Mouse (Mus musculus): ENCODE data around the gene Tdgf1. TPM values are rescaled to one million over a fixed set of nuclear protein-coding genes. Genes with fewer than 3 reads are reported as not detected.

Gene Tdgf1
- polyA plus RNA-seq, 1 experiment, result 0.08 TPM

DNA sequence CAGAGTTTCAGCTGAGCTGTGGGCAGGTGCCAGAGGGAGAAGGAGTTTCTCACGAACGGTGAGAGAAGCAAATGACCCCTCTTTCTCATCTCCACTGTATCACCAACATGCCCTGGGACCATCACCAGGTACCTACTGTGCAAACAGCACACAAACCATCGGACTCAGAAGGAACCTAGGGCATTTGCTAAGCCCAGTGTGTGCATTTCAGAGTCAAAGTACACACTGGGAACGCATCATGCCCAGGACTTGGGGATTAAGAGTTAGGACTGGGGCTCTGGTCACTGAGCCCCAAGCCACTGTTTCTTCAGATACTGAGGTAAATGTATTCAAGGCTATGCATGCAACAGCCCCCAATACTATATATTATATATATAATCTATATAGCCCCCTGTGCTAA, 41.4 kb upstream of the Tdgf1 start:
- no peak overlapping the region for H3K4me3 ChIP-seq (ENCODE audit: extremely low read depth, insufficient read depth, insufficient read length)
- WGBS, result 91% methylated on average over 4 of the region's 4 CpGs
- no peak for DNase-seq (ENCODE audit: low read depth in 1 of 2, low spot score in 2 of 2)
- TF ChIP-seq POLR2A (IDR thresholded peaks at IDR 0.05; ENCODE audit: low read depth, low read length) (no peak), CTCF (IDR thresholded peaks at IDR 0.05; ENCODE audit: extremely low read depth, insufficient read depth, insufficient read length, insufficient replicate concordance) (no peak)
- H3K36me3 ChIP-seq (ENCODE audit: control insufficient read depth, insufficient read depth, low read length), result no peaks in the 10 kb centered on the region
- no peak overlapping the region for H3K27ac ChIP-seq (ENCODE audit: insufficient read depth, low read length)
- no peaks in the 10 kb centered on the region for H3K4me1 ChIP-seq (ENCODE audit: control insufficient read depth, insufficient read depth, insufficient read length)
- H3K27me3 ChIP-seq (ENCODE audit: control insufficient read depth, insufficient read depth, low read length), result no peaks in the 10 kb centered on the region

DNA sequence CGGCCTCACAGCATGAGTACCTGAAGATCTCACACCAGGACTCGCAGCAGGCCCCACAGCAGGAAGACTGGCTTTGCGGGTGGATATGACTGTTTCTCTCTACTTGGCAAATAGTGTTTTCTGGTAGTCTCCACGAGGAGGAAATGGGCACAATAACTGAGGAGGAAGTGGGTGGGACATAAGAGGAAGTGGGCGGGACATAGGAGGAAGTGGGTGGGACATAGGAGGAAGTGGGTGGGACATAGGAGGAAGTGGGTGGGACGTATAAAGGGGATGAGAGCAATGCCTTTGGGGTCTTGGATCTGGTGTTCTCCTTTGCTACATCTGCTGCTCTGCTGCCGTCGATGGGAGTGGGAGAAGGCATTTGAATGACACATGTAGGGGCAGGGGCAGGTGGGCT, 40.0 kb upstream of the Tdgf1 start:
- no peaks in the 10 kb centered on the region for H3K4me1 ChIP-seq (ENCODE audit: control insufficient read depth, insufficient read depth, insufficient read length)
- H3K4me3 ChIP-seq (ENCODE audit: extremely low read depth, insufficient read depth, insufficient read length), result no peak overlapping the region
- 81% methylated on average over 8 of the region's 8 CpGs for WGBS
- no peak for TF ChIP-seq CTCF (IDR thresholded peaks at IDR 0.05; ENCODE audit: extremely low read depth, insufficient read depth, insufficient read length, insufficient replicate concordance)
- TF ChIP-seq POLR2A (IDR thresholded peaks at IDR 0.05; ENCODE audit: low read depth, low read length), result no peak
- no peak overlapping the region for H3K27ac ChIP-seq (ENCODE audit: insufficient read depth, low read length)
- no peaks in the 10 kb centered on the region for H3K27me3 ChIP-seq (ENCODE audit: control insufficient read depth, insufficient read depth, low read length)
- DNase-seq (ENCODE audit: low read depth in 1 of 2, low spot score in 2 of 2), result no peak
- no peaks in the 10 kb centered on the region for H3K36me3 ChIP-seq (ENCODE audit: control insufficient read depth, insufficient read depth, low read length)

DNA sequence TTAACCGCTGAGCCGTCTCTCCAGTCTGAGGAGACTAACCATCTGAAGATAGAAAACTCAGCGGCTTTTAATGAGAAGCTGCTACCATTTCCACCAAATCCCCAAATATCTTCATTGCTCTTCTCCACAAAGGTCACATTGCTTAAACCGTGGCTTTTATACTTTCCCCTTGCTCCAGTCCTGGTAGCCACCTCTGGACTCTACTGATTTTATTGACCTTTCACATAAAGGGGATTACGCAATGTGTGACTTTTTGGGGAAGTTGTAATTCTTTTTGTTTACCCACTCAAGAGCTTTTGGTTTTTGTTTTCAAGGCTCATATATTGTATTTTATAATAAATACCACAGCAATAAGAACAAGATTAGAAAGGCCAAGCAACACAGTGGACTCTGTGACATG, 39.6 kb upstream of the Tdgf1 start:
- H3K27me3 ChIP-seq (ENCODE audit: control insufficient read depth, insufficient read depth, low read length), result no peaks in the 10 kb centered on the region
- H3K4me3 ChIP-seq (ENCODE audit: extremely low read depth, insufficient read depth, insufficient read length), result no peak overlapping the region
- 93% methylated on average over 5 of the region's 5 CpGs for WGBS
- no peaks in the 10 kb centered on the region for H3K36me3 ChIP-seq (ENCODE audit: control insufficient read depth, insufficient read depth, low read length)
- DNase-seq (ENCODE audit: low read depth in 1 of 2, low spot score in 2 of 2), result no peak
- H3K4me1 ChIP-seq (ENCODE audit: control insufficient read depth, insufficient read depth, insufficient read length), result no peaks in the 10 kb centered on the region
- no peak overlapping the region for H3K27ac ChIP-seq (ENCODE audit: insufficient read depth, low read length)
- TF ChIP-seq POLR2A (IDR thresholded peaks at IDR 0.05; ENCODE audit: low read depth, low read length), result no peak
- TF ChIP-seq CTCF (IDR thresholded peaks at IDR 0.05; ENCODE audit: extremely low read depth, insufficient read depth, insufficient read length, insufficient replicate concordance), result no peak

DNA sequence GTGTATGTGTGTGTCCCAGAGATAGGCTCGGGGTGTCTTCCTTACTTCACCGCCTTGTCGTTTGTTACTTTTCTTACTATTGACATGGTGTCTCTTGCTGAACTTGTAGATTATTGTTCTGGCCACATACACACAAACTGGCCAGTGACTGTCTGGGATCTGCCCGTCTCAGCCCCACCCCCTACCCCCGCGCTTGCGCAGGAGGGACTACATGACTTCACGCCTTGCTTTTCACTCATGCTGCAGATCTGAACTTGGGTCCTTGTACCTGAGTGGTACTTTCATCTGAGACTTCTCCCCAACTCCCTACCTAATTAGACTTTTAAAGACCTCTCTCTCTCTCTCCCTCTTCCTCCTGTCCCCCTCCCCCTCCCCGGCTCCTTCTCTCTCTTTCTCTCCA, 38.1 kb upstream of the Tdgf1 start:
- DNase-seq (ENCODE audit: low read depth in 1 of 2, low spot score in 2 of 2), result no peak
- 97% methylated on average over 9 of the region's 9 CpGs for WGBS
- H3K4me3 ChIP-seq (ENCODE audit: extremely low read depth, insufficient read depth, insufficient read length), result no peak overlapping the region
- TF ChIP-seq POLR2A (IDR thresholded peaks at IDR 0.05; ENCODE audit: low read depth, low read length) (no peak), CTCF (IDR thresholded peaks at IDR 0.05; ENCODE audit: extremely low read depth, insufficient read depth, insufficient read length, insufficient replicate concordance) (no peak)
- H3K4me1 ChIP-seq (ENCODE audit: control insufficient read depth, insufficient read depth, insufficient read length), result no peaks in the 10 kb centered on the region
- no peaks in the 10 kb centered on the region for H3K36me3 ChIP-seq (ENCODE audit: control insufficient read depth, insufficient read depth, low read length)
- no peak overlapping the region for H3K27ac ChIP-seq (ENCODE audit: insufficient read depth, low read length)
- H3K27me3 ChIP-seq (ENCODE audit: control insufficient read depth, insufficient read depth, low read length), result no peaks in the 10 kb centered on the region

DNA sequence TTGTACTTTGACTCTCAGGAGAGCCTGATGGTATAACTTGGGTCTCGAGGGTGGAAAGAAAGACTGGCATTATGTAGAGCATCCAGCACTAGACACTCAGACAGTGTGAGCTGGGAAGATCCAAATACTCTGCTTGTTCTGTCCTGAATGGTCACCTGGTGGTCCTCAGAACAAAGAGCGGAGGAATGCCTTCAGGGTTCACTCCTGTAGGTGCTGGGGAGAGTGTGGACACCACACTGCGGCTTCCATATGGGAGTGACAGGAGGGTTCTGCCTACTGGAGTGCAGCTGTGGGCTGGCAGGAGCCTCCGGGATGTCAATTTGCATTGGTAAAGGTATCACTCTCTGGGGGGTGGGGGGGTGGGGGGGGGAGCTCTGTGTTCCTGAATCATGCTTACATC, 36.4 kb upstream of the Tdgf1 start:
- no peak overlapping the region for H3K27ac ChIP-seq (ENCODE audit: insufficient read depth, low read length)
- TF ChIP-seq CTCF (IDR thresholded peaks at IDR 0.05; ENCODE audit: extremely low read depth, insufficient read depth, insufficient read length, insufficient replicate concordance) (no peak), POLR2A (IDR thresholded peaks at IDR 0.05; ENCODE audit: low read depth, low read length) (no peak)
- 70% methylated on average over 4 of the region's 4 CpGs for WGBS
- no peaks in the 10 kb centered on the region for H3K36me3 ChIP-seq (ENCODE audit: control insufficient read depth, insufficient read depth, low read length)
- no peak overlapping the region for H3K4me3 ChIP-seq (ENCODE audit: extremely low read depth, insufficient read depth, insufficient read length)
- no peaks in the 10 kb centered on the region for H3K4me1 ChIP-seq (ENCODE audit: control insufficient read depth, insufficient read depth, insufficient read length)
- no peaks in the 10 kb centered on the region for H3K27me3 ChIP-seq (ENCODE audit: control insufficient read depth, insufficient read depth, low read length)
- no peak for DNase-seq (ENCODE audit: low read depth in 1 of 2, low spot score in 2 of 2)

DNA sequence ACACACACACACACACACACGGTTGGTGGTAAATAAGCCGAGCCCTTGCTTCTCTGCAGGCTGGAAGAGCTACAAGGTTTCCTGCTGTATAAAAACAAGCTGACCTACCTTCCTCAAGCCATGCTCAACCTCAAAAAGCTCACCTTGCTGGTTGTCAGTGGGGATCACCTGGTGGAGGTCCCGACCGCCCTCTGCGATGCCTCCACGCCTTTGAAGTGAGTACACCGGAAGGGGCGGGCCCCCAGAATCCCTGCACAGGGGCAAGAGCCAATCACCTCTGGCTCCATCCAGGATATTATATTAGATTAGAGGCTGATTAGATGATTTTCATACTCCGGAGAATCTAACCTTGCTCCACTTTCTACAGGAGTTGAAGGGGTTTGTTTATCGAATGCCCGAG, 33.5 kb upstream of the Tdgf1 start:
- TF ChIP-seq CTCF (IDR thresholded peaks at IDR 0.05; ENCODE audit: extremely low read depth, insufficient read depth, insufficient read length, insufficient replicate concordance), result no peak
- no peak for TF ChIP-seq POLR2A (IDR thresholded peaks at IDR 0.05; ENCODE audit: low read depth, low read length)
- WGBS, result 95% methylated on average over 11 of the region's 11 CpGs

DNA sequence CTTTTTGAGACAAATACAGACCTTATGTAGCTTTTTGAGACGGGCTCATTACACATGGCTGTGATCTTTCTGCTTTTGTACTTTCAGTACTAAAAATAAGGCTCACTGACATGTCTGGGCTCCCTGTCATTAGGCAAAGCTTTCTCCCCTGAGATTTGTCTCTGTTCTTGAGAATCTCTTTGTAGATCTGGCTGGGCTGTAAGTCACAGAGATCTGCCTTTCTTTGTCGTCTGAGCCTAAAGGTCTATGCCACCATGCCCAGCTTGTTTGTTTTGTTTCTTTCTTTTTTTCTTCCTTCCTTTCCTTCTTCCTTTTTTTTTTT, 19.9 kb upstream of the Tdgf1 start:
- Histone ChIP-seq H3K27ac (ENCODE audit: insufficient read depth, low read length) (no peak overlapping the region), H3K27me3 (ENCODE audit: control insufficient read depth, insufficient read depth, low read length) (no peaks in the 10 kb centered on the region), H3K4me3 (ENCODE audit: extremely low read depth, insufficient read depth, insufficient read length) (no peak overlapping the region), H3K4me1 (ENCODE audit: control insufficient read depth, insufficient read depth, insufficient read length) (no peaks in the 10 kb centered on the region), H3K36me3 (ENCODE audit: control insufficient read depth, insufficient read depth, low read length) (no peaks in the 10 kb centered on the region)
- 40% methylated on average over 2 of the region's 2 CpGs for WGBS
- no peak for DNase-seq (ENCODE audit: low read depth in 1 of 2, low spot score in 2 of 2)
- TF ChIP-seq POLR2A (IDR thresholded peaks at IDR 0.05; ENCODE audit: low read depth, low read length), result no peak
- TF ChIP-seq CTCF (IDR thresholded peaks at IDR 0.05; ENCODE audit: extremely low read depth, insufficient read depth, insufficient read length, insufficient replicate concordance), result no peak

More for the DNA sequence above, 33.5 kb upstream of the Tdgf1 start:
- DNase-seq (ENCODE audit: low read depth in 1 of 2, low spot score in 2 of 2), result no peak
- Histone ChIP-seq H3K27ac (ENCODE audit: insufficient read depth, low read length) (no peak overlapping the region), H3K4me1 (ENCODE audit: control insufficient read depth, insufficient read depth, insufficient read length) (no peaks in the 10 kb centered on the region), H3K36me3 (ENCODE audit: control insufficient read depth, insufficient read depth, low read length) (no peaks in the 10 kb centered on the region), H3K27me3 (ENCODE audit: control insufficient read depth, insufficient read depth, low read length) (no peaks in the 10 kb centered on the region), H3K4me3 (ENCODE audit: extremely low read depth, insufficient read depth, insufficient read length) (no peak overlapping the region)
